Mouse (Mus musculus) bone marrow, adult 2 months (tissue): Measurements from ENCODE around the gene Vmn1r94.
"Not testable (repeated sequence)": the region's sequence is repeated elsewhere in the genome, so short reads cannot be mapped to it uniquely, and the experiment has no call there.

Source experiments
- CTCF ChIP-seq: fragments of 200-500 bp; IDR thresholded peaks from 2 replicates; pipeline ENCODE4 v1.5.1; 2011; ENCODE audit warnings: low read length, control low read depth; ENCODE audit not compliant: control insufficient read depth, insufficient read depth
- POLR2A ChIP-seq: fragments of 200-500 bp; IDR thresholded peaks from 2 replicates; pipeline ENCODE4 v1.6.1; 2011; ENCODE audit warnings: low read depth, mild to moderate bottlenecking, control low read depth, low read length, borderline replicate concordance; ENCODE audit not compliant: control insufficient read depth

DNA sequence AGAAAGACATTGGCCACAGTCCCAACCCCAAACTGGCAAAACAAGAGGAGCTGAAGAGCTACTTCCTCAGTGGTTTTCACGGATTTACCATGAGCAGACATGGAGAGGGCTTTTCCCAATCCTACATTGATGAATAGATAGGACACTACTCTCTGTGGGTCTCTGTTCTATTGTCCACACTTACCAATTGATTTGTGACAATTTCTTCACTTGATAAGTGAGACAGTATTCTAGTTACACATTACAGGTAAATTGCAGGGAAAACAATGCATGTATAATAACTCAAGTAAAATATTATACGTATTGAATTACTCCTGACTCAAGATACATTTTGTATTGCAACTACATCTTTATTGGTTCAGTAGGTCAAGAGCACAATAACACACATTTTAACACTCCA, 45.7 kb downstream of the Vmn1r94 start, which contains the start of gene Gm16442:
- not testable (repeated sequence) for TF ChIP-seq CTCF, POLR2A
